Mouse (Mus musculus) heart, postnatal 14 days (tissue): ENCODE measurements around the gene Dcbld1. TPM values are rescaled to one million over a fixed set of nuclear protein-coding genes. Genes with fewer than 3 reads are reported as not detected.

Experiments used
- DNase-seq, 2 experiments: peaks; one replicate each; pipeline ENCODE4 v3.0.0; 2021 to 2022
- intact Hi-C: fragments of 180-260 bp; cut with DNase I; formaldehyde crosslinking; loops from one replicate; pipeline ENCODE4 v1.15.1; 2025
- long read RNA-seq, 2 experiments: library from polyadenylated mRNA; stranded (forward); transcript quantifications; one replicate each; pipeline ENCODE4 v2.0.0; 2021
- total RNA-seq, 2 experiments: library from RNA; stranded (reverse); gene quantifications; 2 replicates each; pipeline ENCODE4 v1.2.3; 2021

The Dcbld1 gene
- total RNA-seq, result 1 to 10 TPM; 8.0 to 8.7 TPM
- long read RNA-seq, experiment 1, transcript Dcbld1-201 (11 exons, 3,024 nt), result major isoform, 13 of 17 reads
- long read RNA-seq, experiment 1, partial matches to known transcripts, result 1 of 17 reads
- long read RNA-seq, experiment 1, other reads (novel, unspliced or antisense), result 3 of 17 reads
- long read RNA-seq, experiment 2, transcript Dcbld1-201 (11 exons, 3,024 nt), result major isoform, 12 of 16 reads
- long read RNA-seq, experiment 2, partial matches to known transcripts, result 0 of 16 reads
- long read RNA-seq, experiment 2, other reads (novel, unspliced or antisense), result 1 of 16 reads

DNA sequence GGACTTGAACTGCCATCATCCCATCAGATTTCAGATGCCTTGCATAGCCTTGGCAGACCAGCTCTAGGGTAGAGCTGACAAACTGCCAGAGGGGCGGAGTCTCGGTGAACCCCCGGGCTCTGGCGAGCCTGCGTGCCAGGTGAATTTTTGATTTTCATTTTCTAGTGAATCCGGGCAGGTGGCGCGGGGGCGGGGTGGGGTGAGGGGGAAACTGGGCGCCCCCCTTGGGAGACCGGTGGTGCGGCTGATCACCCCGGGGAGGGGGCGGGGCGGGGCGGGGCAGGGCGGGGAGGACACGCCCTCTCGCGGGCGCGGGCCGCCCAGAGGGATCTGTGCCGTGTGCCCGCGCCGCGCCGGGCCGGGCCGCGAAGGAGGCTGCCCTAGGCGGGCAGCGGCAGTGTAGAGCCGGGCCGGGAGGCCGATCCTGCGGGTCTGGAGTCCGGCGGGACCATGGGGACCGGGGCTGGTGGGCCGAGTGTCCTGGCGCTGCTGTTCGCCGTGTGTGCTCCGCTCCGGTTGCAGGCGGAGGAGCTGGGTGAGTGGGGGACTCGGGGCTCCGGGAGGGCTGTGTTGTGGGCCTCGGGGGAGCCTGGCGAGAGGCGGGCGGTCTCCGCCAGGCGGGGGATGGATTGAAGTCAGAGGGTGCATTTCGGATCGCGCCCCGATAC is at the start of gene Dcbld1:
Dcbld1 (plus strand) TSS at position 319 of the 668 bp plus-strand sequence.
- DNase-seq, result peak; percentile 67 to 69
- intact Hi-C loops, result loop anchor here (2.0 to 5.0 kb wide), 3 partner anchors 41 to 149 kb away; partner anchors contain the start of gene Gopc

DNA sequence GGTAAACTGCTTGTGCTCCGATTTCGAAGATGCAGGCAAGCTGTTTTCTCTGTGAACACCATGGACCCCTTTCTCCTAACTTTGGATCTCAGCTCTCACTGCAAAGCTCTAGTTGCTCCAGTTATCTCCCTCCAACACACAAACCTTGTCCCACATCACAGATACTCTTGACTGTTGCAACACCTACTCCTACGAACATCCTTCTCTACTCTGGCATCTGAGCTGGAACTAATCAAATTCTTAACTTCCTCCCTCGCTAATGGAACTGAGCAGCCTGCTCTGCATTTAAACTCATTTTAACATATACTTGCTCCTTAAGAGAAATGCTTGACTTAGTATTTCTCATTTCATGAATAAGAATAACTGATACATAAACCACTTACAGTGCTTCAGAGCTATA is 47.5 kb upstream of the Dcbld1 start:
- intact Hi-C loops, result no loop called here
- DNase-seq, result no peak

DNA sequence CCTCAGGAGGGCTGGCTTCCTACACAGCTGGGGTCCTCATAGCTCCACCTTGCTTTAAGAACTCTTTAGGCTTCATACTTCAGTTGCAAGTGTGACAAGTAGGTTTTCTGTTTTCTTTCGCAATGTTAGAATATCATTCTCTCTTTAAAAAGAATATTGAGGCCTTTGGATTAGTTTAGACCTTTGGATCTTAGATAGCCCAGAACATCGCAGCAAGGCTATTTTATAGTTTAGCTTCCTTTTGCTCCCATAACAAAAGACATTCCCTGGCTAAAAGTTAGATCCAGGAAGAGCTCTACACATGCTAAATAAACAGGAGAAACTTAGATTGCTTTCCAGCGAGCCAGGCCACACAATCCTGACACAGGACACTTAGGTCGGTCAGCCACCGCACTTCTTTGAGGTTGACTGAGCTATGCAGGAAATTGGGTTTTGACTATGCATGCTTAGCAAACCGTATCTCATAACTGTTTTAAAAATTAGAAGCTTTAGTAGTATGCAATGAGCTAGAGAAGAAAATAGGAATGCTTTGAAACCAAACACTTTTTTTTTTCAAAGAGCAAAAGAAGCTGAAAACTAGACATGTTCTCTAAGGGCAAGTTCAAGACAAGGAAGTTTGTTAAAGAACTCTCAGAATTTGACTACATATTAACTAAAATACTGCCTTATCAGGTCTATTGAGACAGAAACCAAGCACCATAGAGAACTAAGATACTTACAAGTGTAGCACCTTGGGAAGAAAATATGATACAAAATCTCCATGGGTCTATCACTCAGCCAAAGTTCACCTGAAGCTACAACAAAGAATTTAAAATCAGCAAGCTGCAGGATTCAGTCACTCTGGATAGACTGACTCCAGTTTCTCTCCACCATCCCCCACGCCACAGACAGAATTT is 38.2 kb upstream of the Dcbld1 start, which contains the start of gene Ros1:
Ros1 (minus strand) TSS at position 288 of the 896 bp plus-strand sequence.
- DNase-seq, result no peak
- intact Hi-C loops, result no loop called here

DNA sequence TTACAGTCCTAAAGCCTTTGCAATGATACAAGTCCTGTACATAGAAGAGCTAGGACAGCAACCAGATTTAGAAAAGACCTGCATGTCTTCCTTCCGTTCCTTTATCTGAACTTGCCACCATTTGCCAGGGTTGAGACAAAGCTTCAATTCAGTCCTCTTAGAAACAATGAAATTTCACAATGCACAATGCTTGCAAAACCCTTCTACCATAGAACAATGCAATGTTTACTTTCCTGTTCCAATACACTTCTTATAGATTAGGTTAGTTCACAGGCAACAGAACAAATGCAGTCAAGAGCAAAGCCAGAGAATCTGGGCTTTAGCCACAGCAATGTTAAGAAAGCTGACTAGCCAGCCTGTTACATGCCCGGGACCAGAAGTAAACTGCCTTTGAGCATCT is 29.4 kb upstream of the Dcbld1 start:
- intact Hi-C loops, result no loop called here
- no peak for DNase-seq

DNA sequence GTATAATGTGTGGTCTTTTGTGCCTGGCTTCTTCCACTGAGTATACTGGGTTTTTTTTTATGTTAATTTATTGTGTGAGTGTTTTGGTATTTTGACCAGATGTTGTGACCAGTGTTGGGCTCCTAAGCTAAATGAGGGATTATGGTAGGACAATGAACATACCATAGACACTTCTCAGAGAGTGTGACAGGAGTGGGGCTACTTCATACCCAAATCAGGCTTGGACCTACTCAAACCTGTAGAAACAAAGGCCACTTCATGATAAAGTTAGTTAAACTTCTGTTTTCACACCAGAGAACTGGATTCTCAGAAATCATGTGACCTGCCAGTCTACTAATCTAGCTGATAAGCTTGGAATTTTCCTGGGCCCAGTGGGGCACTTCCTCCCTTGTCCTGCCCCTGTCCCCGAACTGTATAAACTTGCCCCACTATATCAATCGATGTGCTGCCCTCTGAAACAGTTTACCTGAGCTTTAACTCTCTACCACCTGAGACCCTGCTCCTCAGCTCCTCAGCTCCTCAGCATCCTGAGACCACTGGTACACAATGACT is 18.1 kb upstream of the Dcbld1 start:
- DNase-seq, result no peak
- intact Hi-C loops, result loop anchor here (5.0 kb wide), 1 partner anchor 117 kb away; no protein-coding TSS in a partner anchor

DNA sequence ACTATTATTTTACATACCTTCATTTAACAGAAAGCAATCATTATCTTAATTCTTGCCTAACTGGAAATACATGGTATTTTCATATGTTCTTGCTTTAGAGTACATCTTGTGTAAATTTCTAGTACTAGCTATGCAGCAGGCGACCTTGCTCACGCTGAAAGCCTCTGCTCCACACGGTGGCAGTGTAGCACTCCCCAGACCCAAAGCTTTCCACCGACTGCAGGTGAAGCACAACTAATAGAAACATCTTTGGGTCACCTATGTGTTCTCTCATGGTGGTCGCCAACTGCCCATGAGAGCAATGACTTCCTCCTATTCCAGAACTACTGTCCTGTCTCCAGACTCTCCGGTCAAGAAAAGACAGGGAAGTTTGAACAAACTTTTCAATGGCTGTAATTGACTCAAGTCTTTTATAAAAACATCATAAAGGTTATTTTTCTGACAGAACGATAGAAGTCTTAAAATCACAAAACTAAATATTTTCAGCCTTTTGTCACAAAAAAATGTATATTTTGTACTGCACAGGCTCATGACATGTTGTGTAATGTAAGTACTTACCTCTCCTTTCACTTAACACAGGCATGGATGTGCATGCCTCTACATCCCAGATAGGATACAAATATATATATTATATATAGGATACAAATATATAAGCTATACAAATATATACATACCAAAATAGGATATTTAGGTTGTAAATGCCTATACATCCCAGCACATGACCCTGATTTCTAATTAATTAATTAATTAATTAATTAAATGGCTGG is 16.4 kb upstream of the Dcbld1 start:
- peak; percentile 65 to 75 for DNase-seq
- intact Hi-C loops, result loop anchor here (1.0 to 5.0 kb wide), 2 partner anchors 115 to 168 kb away; no protein-coding TSS in a partner anchor

DNA sequence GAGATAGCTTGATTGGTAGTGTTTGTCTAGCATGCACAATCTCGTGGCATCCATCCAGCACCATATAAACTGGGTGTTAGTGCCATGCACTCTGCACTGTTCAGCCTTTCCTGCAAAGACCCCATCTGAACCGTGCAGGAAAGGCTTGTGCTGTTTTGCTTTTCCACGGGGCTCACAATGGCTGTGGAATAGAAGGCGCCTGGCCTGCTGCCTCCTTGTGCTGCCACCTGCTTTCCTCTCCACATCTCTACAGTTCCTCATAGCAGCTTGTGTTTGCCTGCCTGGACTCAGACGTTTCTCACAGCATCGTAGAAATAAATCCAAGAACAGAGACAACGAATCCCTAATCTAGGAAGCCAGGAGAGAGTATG is 15.9 kb upstream of the Dcbld1 start:
- intact Hi-C loops, result loop anchor here (1.0 to 5.0 kb wide), 2 partner anchors 115 to 168 kb away; no protein-coding TSS in a partner anchor
- no peak for DNase-seq

DNA sequence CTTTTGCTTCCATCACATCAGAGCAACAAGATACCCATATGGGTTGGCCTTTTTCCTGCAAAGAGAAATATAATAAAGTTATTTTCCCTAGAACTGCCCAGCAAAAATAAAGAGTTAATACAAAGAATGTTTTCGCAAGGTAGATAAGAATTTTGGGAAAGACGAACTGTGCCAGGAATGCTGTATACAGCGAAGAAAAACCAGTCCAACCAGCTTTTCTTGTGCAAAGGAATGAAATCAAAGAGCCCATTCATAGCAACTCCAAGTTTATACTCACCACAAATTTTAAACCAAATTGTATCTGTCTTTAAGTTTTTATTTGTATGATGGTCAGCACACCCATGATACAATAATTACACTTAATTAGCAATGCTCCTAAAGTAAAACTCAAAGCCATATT is 13.8 kb upstream of the Dcbld1 start:
- intact Hi-C loops, result loop anchor here (5.0 kb wide), 1 partner anchor 113 kb away; no protein-coding TSS in a partner anchor
- no peak for DNase-seq

DNA sequence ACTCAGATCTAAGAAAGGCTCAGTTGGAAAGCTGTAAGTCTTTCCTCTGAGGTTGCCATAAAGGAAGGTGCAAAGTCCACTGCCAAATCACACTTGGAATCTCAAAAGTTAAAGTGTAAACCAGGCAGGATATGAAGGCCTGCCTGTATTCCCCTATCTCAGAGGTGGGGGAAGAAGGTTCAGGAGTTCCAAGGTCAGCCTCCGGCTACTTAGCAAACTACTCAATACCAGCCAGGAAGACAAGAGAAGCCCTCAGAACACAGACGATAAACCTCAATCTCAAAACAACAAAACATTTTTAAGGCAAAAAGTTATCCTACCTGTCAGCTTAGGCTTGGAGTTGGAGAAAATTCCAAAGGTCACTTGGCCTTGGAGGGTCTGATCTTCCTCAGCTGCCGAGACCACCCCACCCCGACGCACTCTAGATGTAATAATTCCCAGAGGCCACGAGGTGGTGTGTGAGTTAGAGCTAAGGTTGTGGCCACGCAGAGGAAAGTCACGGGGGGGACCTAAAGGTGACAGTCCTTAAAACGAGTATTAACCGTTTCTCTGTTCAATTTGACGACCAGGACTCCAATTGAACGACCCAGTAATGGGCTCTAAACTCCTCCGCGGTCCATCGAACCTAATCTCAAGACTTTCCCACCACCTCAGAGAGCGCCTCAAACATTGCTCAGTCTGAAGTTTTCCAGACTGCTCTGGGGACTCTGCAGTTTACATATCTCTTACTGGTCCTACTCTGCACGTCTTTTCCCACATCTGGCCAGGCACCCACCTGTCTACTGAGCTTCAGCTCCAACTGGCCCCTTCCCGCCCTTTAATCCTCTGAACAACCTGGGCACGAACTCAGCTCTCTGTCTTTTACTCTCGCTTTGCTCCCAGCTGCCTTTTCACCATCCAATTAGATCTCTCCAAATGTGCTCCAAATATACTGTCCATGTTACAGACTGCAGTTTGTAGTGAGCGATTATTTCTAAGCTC is 933 bp upstream of the Dcbld1 start:
- intact Hi-C loops, result loop anchor here (1.0 to 5.0 kb wide), 4 partner anchors 42 to 150 kb away; partner anchors contain the start of gene Gopc
- DNase-seq, result peak; percentile 36 to 53

DNA sequence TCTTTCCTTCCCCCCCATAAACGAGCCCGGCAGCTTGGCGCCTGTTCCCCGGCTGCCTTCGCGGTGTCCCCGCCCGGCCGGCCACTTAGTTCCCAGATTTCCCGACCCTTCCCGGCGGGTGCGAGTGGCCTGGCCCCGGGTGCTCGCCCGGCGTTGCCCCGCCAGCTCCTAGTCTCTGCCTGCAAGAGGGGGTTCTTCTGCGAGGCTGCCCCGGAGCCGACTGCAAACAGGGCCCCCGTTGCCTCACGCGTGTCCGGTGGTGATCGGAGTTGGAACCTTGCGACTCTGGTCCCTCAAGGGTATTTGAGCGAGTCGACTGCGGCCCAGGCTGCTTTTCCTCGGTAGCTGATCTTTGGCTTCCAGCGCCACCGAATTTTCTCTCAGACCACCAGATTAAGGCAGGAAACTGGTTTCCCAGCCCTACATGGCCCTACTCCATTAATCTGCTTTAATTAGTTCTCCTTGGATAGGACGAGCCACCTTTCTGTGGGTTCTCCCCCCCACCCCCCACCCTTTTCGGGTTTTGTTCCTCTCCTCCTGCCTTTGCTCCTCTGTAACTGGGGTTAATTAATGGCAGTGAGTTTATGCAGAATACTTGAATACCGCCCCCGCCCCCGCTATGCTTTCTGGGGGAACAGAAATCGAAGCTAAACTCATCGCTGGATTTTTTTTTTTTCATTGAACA is 692 bp downstream of the Dcbld1 start:
- peak; percentile 49 to 51 for DNase-seq
- intact Hi-C loops, result loop anchor here (2.0 to 5.0 kb wide), 3 partner anchors 41 to 149 kb away; partner anchors contain the start of gene Gopc

DNA sequence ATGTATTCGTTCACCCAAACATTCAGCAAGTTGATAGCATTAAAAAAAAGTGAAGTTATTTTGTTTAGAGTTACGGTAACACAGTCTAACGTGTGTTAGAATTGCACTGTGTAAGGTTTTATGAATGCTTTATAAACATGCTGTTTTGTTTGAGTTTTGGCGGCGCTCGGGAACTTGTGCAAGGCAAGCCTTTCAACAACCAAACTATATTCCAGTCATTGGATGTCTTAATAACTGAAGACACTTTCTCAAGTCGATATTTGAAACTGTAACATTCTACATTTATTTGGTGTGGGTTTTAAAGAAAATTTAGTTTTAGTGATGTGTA is 1.2 kb downstream of the Dcbld1 start:
- DNase-seq, result no peak
- intact Hi-C loops, result loop anchor here (5.0 kb wide), 1 partner anchor 73 kb away; no protein-coding TSS in a partner anchor

DNA sequence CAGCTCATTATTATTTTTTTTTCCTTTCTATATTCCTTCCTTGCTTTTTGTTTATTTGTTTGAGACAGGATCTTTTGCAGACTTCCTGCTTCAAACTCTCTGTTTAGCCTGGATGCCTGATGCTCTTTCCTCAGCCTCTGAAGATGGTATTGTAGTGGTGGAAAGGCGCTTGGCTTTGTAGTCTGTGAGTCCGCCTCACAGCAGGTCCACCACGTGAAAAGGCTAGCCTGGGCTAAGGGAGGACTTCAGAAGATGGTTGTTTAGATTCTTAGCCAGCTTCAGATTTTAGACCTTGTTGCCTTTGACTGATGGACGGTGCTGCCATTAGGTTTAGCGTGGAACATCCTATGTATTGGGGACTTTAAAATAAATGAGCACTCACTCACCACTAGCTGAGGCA is 2.0 kb downstream of the Dcbld1 start:
- DNase-seq, result no peak
- intact Hi-C loops, result no loop called here

DNA sequence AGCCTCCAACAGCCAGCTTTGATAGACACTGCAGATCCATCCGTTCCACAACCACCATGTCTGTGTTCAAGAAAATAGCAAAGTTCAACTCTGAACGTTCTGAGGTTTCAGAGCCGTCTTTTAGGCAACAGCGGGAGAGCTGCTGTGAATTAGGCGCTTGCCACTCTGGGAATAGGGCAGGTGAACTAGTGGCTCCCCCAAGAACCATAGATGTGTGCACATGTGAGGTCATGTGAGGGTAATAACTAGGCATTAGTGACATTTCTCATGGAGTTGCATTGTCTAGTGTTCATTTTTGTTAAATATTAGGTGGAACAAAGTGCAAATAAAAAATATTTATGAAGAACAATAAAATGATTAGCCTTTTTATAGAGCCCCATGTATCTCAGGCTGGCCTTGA is 8.6 kb downstream of the Dcbld1 start:
- intact Hi-C loops, result no loop called here
- DNase-seq, result no peak

DNA sequence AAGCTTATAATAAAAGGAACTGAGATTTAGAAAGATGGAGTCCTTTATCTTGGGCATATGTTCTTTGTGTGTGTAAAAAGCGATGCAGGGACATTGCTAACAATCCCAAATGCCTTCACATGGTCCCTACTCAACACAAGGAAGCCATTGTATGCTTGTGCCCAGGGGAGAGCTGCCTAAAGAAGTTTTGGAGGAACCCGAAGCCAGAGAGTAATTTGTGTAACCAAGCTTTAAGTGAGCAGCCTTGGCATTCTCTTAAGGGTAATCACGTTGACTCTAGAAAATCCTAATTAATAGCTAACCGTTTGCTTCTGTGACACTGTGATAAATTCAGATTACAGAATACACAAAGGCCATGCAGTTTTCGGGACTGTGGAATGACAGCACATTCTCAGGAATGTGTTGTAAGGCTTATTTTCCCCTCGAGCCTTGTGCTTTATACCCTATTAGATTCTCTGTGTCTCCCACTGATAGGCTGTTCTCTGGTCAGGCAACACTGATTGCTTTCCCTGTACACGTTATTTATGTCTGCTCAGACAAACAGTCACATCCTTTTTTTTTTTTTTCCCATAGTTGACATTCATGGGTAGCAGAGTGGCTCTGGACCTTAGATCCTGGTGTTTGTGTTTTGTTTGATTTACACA is 9.4 kb downstream of the Dcbld1 start:
- DNase-seq, result no peak
- intact Hi-C loops, result no loop called here

DNA sequence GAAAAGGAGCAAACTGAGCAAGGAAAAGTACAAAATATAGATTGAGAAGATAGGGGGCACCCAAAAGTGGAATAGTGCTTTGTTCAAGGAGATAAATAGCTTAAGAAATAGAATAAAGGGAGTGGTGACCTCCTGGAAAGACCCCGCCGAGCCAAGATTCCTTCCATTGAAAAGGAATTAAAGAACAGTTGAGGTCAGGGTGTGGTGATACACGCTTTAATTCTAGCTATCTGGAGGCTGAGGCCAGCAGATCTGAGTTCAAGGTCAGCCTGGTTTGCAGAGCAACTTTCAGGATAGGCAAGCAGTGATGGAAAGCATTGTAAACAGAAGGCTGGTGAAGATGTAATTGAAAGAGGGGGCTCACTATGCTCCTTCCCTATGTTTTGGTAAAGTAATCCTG is 12.8 kb downstream of the Dcbld1 start:
- intact Hi-C loops, result no loop called here
- DNase-seq, result no peak

DNA sequence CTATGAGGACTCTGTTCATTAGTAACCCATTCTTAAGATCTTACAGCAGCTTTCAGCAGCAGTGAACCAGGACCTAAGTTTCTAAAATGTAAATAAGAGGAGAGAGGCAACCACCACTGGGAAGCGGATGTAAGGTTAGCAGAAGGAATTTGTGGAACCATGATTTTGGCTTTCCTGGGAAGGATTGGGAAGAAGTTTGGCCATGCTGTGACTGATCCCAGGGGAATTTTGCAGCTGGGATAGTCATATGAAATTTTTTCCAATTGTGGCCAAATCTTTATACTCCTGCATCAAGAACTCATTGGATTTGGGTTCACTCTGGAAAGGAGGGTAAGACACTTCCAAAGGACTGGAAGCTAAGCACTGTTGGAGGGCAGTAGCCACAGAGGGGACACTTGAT is 18.8 kb downstream of the Dcbld1 start:
- intact Hi-C loops, result no loop called here
- no peak for DNase-seq

DNA sequence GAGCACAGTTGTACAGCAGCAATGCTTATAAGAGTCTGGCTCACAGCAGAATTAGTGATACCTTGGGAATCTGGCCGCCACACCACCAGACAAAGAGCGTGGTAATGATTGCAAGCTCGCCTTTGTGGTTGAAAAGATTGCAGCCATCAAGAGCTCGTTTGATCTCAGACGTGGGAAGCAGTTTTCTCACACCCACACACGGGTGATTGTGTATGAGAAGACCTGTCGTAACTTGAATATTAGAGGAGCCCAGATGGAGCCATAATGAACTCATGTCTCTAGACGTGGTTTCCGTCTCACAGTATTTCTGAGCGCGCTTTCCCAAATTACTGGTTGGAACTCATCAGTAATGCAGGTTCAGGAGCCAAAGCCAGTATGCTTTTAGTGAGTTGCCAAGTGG is 20.0 kb downstream of the Dcbld1 start:
- intact Hi-C loops, result no loop called here
- DNase-seq, result no peak
